Mouse (Mus musculus): Measurements from ENCODE around the gene Cby3.
"Not testable (repeated sequence)": the region's sequence is repeated elsewhere in the genome, so short reads cannot be mapped to it uniquely, and the experiment has no call there.

The Cby3 gene

DNA sequence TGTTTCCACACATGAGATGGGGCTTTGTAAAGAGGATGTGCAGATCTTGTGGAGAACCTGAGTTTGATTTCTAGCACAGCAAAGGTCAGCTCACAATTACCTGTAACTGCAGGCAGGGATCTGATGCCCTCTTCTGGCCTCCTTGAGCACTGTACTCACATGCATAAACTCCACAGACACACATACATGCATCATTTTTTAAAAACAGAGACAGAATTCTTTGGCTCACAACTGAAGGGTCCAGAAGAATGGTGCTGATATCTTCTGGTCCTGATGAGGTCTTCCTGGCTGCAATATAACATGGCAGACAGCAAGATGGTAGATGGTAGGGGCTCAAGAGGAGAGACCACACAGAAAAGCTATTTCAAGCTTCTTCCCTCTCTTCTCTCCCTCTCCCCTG lies at the start of gene Cby3:
TSS of gene Cby3 (plus strand) at position 301 of the 400 bp plus-strand sequence.
- no peak for DNase-seq (ENCODE audit: low spot score)

- DNase-seq (ENCODE audit: low spot score), result no peak
These were observed 41.5 kb upstream of the Cby3 start for GRCm38 (mm10) chr11:50312803-50313202.

DNA sequence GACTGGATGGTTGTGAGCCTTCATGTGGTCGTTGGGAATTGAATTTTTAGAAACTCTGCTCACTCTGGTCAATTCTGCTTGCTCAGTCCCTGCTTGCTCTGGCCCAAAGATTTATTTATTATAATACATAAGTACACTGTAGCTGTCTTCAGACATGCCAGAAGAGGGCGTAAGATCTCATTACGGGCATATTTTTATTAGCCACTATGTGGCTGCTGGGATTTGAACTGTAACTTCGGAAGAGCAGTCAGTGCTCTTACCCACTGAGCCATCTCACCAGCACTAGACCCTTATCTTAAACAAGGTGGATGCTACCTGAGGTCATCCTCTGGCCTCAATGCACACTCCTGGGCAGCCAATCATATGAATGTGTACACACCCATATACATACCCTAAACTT lies 34.9 kb upstream of the Cby3 start:
- not testable (repeated sequence) for DNase-seq (ENCODE audit: low spot score)

DNA sequence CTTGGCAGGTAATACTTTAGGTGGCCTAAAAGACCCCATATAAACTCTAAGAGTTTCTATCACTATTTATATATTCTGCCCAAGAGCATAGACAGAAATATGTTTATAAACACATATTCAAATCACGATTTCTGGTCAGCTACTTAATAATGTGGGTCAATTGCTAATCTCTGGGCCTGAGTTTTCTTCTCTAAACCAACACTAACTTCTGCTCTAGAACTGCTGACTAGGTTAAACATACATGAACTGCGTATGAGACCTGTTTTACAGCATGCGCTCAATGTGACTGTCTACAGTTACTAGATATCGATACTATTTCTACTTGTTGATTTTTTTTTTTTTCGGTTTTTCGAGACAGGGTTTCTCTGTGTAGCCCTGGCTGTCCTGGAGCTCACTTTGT lies 33.0 kb upstream of the Cby3 start:
- DNase-seq (ENCODE audit: low spot score), result no peak

GRCm38 (mm10) chr11:50322345-50322744 lies 31.9 kb upstream of the Cby3 start:
- no peak for DNase-seq (ENCODE audit: low spot score)

- no peak for DNase-seq (ENCODE audit: low spot score)
These were observed 30.4 kb upstream of the Cby3 start for GRCm38 (mm10) chr11:50323843-50324242.

DNA sequence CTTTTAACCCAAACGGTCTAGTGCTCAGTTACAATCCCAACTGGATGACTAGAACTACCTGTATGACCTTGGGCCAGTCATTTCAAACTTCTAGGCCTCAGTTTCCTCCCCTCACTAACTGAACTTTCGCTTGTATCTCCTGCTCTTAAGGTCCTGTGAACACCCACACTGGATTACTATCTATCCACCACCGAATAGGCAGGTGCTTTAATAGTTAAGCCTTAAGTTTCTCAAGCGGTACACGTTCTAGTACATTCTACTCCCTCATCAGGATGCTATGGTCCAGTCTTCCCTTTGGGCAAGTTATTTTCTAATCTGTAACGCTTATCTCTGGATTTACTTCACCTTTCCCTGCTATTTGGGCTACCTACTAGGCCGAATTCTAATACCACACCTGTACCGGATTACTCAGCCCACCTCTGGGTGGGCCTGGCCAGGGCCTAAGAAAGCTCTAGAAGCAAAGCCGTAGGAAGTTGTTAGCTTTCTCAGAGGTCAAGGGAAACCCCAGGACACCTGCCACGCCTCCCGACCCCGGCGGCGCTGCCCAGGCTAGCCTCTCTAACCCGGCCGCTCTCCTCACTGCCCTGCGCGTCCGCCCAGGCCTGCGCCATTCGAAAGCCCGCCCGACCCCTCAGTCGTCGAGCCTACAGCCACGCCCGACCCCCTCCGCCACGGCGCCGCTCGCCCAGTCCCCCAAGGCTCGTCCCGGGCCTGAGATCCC lies 29.4 kb upstream of the Cby3 start:
- no peak for DNase-seq (ENCODE audit: low spot score)

DNA sequence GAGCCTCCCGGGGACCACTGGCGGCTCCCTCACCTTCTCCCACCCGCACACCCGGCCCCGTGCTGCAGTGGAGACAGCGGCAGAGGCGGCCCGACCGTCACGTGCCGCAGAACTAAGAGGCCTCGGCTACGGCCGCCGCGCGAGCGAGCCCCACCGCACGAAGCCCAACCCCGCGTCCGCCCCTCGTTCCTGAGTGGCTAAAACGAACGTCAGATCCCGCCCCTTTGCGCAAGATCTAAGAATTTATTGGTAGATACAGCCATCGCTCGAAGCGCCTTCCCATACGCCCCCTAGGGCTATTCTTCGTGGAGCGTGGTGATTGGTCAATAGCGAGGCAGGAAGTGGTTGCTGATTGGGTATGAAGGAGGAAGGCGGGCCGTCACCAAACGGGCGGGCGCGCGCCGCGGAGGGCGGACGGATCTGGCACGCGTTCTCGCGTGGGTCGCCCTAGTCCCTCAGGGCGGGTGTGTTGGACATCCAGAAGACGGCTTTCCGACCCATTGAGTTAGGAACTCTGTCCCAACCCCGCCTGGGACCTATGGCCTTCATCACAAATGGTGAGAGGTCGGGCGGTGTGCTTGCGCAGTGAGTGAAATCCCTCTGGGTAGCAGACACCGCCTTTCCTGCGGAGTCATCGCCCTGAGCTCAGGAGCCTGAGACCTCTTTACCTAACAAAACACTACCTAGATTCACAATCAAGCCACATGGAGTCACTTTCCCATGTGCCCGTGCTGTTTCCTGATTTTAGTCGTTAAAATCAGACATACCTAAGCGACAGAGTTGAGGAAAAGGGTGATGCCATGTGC lies 28.6 kb upstream of the Cby3 start, which contains the start of gene Canx:
TSS of gene Canx (minus strand) at position 178 of the 806 bp plus-strand sequence.
- peak; percentile 96 for DNase-seq (ENCODE audit: low spot score)

DNA sequence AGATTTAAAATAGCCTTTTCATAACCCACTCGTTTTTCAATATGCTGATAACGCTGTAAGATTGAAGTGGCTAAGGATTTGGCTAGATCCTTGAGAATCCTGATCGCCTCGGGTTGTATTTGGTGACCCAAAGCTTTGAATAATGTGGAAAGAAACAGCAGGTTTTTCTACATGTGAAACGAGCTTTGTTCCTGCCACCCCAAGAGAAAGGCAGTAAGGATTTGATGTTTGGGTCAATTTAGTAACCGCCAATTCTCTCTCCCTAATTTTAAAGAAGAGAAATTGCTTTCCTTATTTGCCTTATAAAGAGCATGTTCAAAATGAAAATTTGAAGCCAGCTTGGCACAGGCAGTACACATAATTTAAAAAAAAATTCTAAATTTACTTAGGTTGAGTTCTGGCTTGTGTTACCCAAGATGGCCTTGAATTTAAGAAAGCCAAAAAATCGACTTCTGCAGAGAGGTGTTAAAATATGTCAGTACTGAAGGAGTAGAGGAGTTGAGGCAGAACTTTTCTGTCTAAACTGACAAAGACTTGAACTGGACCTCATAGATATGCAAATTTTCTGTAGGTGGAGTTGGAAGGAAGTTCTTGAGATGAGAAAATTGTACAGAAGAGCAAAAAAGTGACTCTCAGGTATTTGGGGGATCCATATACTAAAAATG lies 27.8 kb upstream of the Cby3 start:
- DNase-seq (ENCODE audit: low spot score), result no peak

DNA sequence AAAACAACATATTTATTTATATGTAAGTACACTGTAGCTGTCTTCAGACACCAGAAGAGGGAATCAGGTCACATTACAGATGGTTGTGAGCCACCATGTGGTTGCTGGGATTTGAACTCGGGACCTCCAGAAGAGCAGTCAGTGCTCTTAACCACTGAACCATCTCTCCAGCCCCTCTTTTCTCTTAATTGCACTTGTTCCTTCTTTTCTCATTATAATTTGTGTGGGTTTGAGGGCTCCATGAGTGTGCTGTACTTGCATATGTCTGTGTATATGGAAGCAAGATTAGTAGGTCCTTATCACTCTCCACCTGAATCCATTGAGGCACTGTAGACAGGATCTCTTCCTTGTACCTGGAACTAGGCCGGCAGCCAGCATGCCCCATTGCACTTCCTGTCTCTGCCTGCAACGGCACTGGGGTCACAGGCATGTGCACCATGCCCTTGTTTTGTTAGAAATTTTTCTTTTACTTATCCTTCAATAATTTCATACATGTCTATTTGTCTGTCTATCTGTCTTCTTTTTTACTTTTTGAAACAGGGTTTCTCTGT lies 26.1 kb upstream of the Cby3 start:
- no peak for DNase-seq (ENCODE audit: low spot score)

DNA sequence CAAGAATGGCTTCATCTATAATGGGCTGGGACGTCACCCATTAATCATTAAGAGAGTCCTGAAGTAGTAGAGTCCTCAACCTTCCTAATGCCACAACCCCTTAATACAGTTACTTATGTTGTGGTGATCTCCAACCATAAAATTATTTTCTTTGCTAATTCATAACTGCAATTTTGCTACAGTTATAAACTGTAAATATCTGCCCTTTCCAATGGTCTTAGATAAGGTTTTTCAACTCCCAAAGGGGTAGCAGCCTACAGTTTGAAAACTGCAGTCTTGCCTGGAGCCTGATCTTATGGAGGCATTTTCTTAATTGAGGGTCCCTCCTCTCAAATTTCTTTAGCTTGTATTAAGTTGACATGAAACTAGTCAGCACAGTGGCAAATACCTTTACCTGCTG lies 24.9 kb upstream of the Cby3 start:
- DNase-seq (ENCODE audit: low spot score), result no peak

DNA sequence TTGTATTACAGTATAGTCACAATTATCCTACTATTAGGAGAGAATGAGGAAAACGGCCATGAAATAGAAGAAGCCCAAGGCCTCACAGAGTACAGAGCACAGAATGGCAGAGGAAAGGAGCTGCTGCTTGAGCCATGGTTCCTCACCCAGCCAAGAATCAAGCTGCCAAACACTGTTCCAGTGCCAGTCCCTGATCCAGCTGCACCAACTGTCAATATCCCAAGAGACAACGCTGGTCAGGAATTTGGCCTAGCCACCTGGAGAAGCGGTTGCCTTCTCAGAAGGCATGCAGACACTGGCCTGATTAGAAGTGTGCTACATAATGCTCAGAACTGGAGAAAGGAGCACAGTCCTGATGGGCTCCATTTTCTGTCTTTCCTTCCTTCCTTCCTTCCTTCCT lies 21.1 kb upstream of the Cby3 start:
- DNase-seq (ENCODE audit: low spot score), result no peak

GRCm38 (mm10) chr11:50336126-50336525 lies 18.1 kb upstream of the Cby3 start:
- no peak for DNase-seq (ENCODE audit: low spot score)

DNA sequence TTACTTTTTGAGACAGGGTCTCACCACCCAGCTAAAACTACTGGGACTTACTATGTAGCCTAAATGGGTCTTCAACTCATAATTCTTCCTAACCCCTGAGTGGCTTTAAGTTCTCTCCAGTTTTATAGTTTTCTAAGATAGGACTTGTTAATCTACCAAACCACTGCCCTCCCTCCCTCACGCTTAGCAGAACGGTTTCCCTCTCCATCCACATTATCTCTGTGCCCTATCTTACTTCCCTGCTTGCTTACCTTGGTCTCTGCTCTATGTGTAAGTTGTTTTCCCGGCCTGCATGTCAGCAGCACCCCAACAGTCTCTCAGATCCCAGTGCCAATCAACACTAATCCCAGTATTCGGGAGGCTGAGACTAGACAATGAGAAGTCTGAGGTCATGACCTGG lies 17.4 kb upstream of the Cby3 start:
- DNase-seq (ENCODE audit: low spot score), result no peak

- no peak for DNase-seq (ENCODE audit: low spot score)
These were observed 8.8 kb upstream of the Cby3 start for GRCm38 (mm10) chr11:50345486-50345885.

DNA sequence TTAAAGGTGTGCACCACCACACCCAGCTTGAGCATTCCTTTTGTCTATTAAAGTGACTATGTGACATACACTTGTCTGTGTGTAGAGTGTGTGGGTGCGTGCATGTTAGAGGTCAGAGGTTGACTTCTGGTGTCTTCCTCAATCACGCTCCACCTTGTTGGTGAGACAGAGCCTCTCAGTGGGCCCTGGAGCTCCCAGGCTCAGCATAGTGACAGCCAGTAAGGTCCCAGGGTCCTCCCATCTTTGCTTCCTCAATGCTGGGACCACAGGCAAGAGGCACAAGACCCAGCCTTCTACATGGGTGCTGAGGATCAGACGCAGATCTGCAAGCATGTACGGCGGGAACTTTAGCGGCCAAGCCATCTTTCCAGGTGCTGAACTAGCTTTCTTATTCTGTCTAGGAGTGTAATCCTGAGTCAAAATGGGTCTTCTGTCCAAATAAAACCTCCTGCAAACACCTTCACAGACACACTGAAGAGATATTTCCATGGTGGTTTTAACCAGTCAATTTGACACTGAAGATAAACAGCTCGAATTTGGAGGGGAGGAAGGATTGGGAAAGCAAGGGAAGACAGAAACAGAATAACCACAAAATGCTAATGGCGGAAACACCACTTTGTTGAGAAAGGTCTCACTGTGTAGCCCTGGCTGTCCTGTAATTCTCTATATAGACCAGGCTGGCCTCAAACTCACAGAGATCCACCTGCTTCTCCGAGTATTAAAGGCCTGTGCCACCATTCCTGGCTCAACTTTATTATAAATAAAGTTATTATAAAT lies 7.8 kb upstream of the Cby3 start:
- no peak for DNase-seq (ENCODE audit: low spot score)

DNA sequence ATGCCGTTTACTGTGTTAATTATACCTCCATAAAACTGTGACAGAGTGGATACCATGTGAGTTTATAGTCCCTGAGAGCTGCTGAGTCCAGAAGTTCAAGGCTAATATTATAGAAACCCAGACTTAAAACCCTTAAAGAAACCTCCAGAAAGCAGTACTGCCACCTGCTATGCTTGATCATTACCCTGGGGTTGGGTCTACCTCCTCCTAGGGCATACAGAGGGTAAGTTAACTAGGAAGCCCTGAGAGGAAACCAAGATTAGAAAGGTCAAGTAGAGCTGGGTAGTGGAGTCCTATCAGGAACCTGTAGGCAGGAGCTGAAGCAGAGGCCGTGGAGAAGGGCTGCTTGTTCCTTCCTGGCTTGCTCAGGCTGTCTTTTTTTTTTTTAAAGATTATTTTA lies 2.1 kb upstream of the Cby3 start:
- DNase-seq (ENCODE audit: low spot score), result no peak

DNA sequence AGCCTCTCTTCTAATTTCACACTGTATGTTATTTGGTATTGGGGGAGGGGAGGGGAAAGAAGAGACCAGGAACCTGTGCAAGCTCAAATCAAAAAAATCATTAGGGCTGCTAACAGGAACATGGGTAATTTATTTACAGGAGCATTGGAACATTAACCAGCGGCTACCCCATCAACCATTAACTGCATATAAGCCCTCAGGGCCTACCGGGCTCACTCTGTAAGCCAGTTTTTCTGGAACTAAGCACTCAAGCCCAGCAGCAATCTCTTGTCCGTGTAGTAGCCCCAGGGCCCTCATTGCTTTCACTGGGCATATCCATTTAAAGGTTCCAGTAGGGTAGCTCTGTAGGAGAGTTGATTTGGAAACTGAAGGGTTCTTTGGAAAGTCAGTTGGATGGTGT lies 589 bp downstream of the Cby3 start:
- DNase-seq (ENCODE audit: low spot score), result no peak

GRCm38 (mm10) chr11:50355395-50355794 lies 1.1 kb downstream of the Cby3 start:
- no peak for DNase-seq (ENCODE audit: low spot score)

DNA sequence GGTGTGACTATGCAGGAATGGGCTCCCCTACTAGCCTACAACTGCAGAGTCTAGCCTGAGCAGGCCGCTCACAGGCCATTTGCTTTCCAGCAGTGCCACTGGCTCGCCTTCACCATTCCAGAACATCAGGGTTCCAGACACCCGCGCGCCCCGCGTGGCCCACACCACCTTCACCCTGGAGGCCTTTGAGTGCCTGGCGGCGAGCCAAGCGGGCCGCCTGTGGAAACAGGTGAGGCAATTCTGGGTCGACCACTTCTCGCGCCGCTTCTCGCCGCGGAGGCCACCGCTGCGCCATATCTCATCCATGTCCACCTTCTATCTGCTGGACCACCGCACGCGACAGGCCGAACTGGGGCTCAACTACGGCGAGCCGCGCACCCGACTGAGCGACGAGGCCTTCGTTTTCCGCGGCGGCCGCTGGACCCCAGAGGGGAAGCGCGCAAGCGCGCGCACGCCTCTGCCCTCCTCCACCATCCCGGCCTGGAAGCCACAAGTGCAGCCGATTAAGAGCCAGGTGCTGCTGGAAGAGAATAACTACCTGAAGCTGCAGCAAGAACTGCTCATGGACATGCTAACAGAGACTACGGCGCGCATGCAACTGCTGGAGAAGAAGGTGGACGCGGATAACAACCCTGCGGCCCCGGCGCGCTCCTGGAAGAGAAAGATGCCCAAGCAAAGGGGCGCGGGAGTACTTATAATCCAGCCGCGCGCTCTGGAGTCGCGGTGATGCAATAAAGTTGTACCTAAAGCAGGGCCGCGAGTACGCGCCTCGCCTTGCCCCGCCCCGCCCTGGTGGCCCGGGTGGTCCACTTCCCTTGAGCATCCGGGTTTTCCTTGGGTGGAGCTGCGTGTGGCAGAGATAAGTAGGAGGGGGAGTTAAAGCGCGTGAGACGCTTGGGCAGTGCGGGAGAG lies 4.9 kb downstream of the Cby3 start:
- no peak for DNase-seq (ENCODE audit: low spot score)

DNA sequence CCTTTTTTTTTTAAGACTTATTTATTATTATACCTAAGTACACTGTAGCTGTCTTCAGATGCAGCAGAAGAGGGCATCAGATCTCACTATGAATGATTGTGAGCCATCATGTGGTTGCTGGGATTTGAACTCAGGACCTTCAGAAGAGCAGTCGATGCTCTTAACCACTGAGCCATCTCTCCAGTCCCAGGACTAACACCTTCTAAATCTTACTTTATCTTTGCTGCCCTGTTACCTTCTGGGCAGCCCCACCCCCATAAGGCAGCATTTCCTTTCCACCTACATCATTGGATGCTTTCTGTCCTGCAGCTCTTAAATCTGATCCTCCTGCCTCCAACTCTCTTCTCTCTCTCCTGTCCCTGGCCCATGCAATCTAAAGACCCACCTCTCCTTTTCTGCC lies 7.0 kb downstream of the Cby3 start:
- DNase-seq (ENCODE audit: low spot score), result not testable (repeated sequence)

Measured in spleen, adult 12 weeks (tissue).